Mouse (Mus musculus): ENCODE measurements around the gene Vps8.

The Vps8 gene

GRCm38 (mm10) chr16:21392517-21393112, 30.3 kb upstream of the Vps8 start:
- DNase-seq (ENCODE audit: low read depth, low spot score) = peak; percentile 88
- H3K27me3 ChIP-seq (ENCODE audit: control insufficient read depth, insufficient read depth, low read length, poor library complexity, severe bottlenecking) = no peaks in the 10 kb centered on the region

GRCm38 (mm10) chr16:21395546-21395945, 27.4 kb upstream of the Vps8 start:
- no peak for DNase-seq (ENCODE audit: low read depth, low spot score)
- Histone ChIP-seq H3K36me3 (ENCODE audit: control insufficient read depth, insufficient read depth, low read length, poor library complexity, severe bottlenecking) (no peaks in the 10 kb centered on the region), H3K27me3 (ENCODE audit: control insufficient read depth, insufficient read depth, low read length, poor library complexity, severe bottlenecking) (no peaks in the 10 kb centered on the region)

More at GRCm38 (mm10) chr16:21392517-21393112, 30.3 kb upstream of the Vps8 start:
- H3K36me3 ChIP-seq (ENCODE audit: control insufficient read depth, insufficient read depth, low read length, poor library complexity, severe bottlenecking) = no peaks in the 10 kb centered on the region

- DNase-seq (ENCODE audit: low read depth, low spot score) = no peak
- Histone ChIP-seq H3K27me3 (ENCODE audit: control insufficient read depth, insufficient read depth, low read length, poor library complexity, severe bottlenecking) (no peaks in the 10 kb centered on the region), H3K36me3 (ENCODE audit: control insufficient read depth, insufficient read depth, low read length, poor library complexity, severe bottlenecking) (no peaks in the 10 kb centered on the region)
Observed at GRCm38 (mm10) chr16:21397681-21398080, 25.2 kb upstream of the Vps8 start.

GRCm38 (mm10) chr16:21398345-21399051, 24.4 kb upstream of the Vps8 start:
- Histone ChIP-seq H3K36me3 (ENCODE audit: control insufficient read depth, insufficient read depth, low read length, poor library complexity, severe bottlenecking) (no peaks in the 10 kb centered on the region), H3K27me3 (ENCODE audit: control insufficient read depth, insufficient read depth, low read length, poor library complexity, severe bottlenecking) (no peaks in the 10 kb centered on the region)
- no peak for DNase-seq (ENCODE audit: low read depth, low spot score)

- Histone ChIP-seq H3K27me3 (ENCODE audit: control insufficient read depth, insufficient read depth, low read length, poor library complexity, severe bottlenecking) (no peaks in the 10 kb centered on the region), H3K36me3 (ENCODE audit: control insufficient read depth, insufficient read depth, low read length, poor library complexity, severe bottlenecking) (no peaks in the 10 kb centered on the region)
- DNase-seq (ENCODE audit: low read depth, low spot score) = no peak
Observed at GRCm38 (mm10) chr16:21399942-21400341, 23.0 kb upstream of the Vps8 start.

- DNase-seq (ENCODE audit: low read depth, low spot score) = no peak
- Histone ChIP-seq H3K27me3 (ENCODE audit: control insufficient read depth, insufficient read depth, low read length, poor library complexity, severe bottlenecking) (no peaks in the 10 kb centered on the region), H3K36me3 (ENCODE audit: control insufficient read depth, insufficient read depth, low read length, poor library complexity, severe bottlenecking) (no peaks in the 10 kb centered on the region)
Observed at GRCm38 (mm10) chr16:21402068-21402467, 20.9 kb upstream of the Vps8 start.

GRCm38 (mm10) chr16:21403402-21403801, 19.5 kb upstream of the Vps8 start:
- DNase-seq (ENCODE audit: low read depth, low spot score) = no peak
- Histone ChIP-seq H3K27me3 (ENCODE audit: control insufficient read depth, insufficient read depth, low read length, poor library complexity, severe bottlenecking) (no peaks in the 10 kb centered on the region), H3K36me3 (ENCODE audit: control insufficient read depth, insufficient read depth, low read length, poor library complexity, severe bottlenecking) (no peaks in the 10 kb centered on the region)

- DNase-seq (ENCODE audit: low read depth, low spot score) = no peak
- no peaks in the 10 kb centered on the region for H3K36me3 ChIP-seq (ENCODE audit: control insufficient read depth, insufficient read depth, low read length, poor library complexity, severe bottlenecking)
- H3K27me3 ChIP-seq (ENCODE audit: control insufficient read depth, insufficient read depth, low read length, poor library complexity, severe bottlenecking) = no peaks in the 10 kb centered on the region
Observed at GRCm38 (mm10) chr16:21404631-21405030, 18.3 kb upstream of the Vps8 start.

GRCm38 (mm10) chr16:21405224-21405969, 17.5 kb upstream of the Vps8 start:
- no peak for DNase-seq (ENCODE audit: low read depth, low spot score)

GRCm38 (mm10) chr16:21406136-21406535, 16.8 kb upstream of the Vps8 start:
- Histone ChIP-seq H3K27me3 (ENCODE audit: control insufficient read depth, insufficient read depth, low read length, poor library complexity, severe bottlenecking) (no peaks in the 10 kb centered on the region), H3K36me3 (ENCODE audit: control insufficient read depth, insufficient read depth, low read length, poor library complexity, severe bottlenecking) (no peaks in the 10 kb centered on the region)
- no peak for DNase-seq (ENCODE audit: low read depth, low spot score)

More at GRCm38 (mm10) chr16:21405224-21405969, 17.5 kb upstream of the Vps8 start:
- Histone ChIP-seq H3K27me3 (ENCODE audit: control insufficient read depth, insufficient read depth, low read length, poor library complexity, severe bottlenecking) (no peaks in the 10 kb centered on the region), H3K36me3 (ENCODE audit: control insufficient read depth, insufficient read depth, low read length, poor library complexity, severe bottlenecking) (no peaks in the 10 kb centered on the region)

GRCm38 (mm10) chr16:21411779-21412178, 11.1 kb upstream of the Vps8 start:
- DNase-seq (ENCODE audit: low read depth, low spot score) = no peak
- H3K36me3 ChIP-seq (ENCODE audit: control insufficient read depth, insufficient read depth, low read length, poor library complexity, severe bottlenecking) = no peaks in the 10 kb centered on the region
- H3K27me3 ChIP-seq (ENCODE audit: control insufficient read depth, insufficient read depth, low read length, poor library complexity, severe bottlenecking) = no peaks in the 10 kb centered on the region

GRCm38 (mm10) chr16:21412593-21413047, 10.3 kb upstream of the Vps8 start:
- H3K27me3 ChIP-seq (ENCODE audit: control insufficient read depth, insufficient read depth, low read length, poor library complexity, severe bottlenecking) = no peaks in the 10 kb centered on the region
- H3K36me3 ChIP-seq (ENCODE audit: control insufficient read depth, insufficient read depth, low read length, poor library complexity, severe bottlenecking) = no peaks in the 10 kb centered on the region
- peak; percentile 91 for DNase-seq (ENCODE audit: low read depth, low spot score)

- H3K36me3 ChIP-seq (ENCODE audit: control insufficient read depth, insufficient read depth, low read length, poor library complexity, severe bottlenecking) = no peaks in the 10 kb centered on the region
- no peak for DNase-seq (ENCODE audit: low read depth, low spot score)
- H3K27me3 ChIP-seq (ENCODE audit: control insufficient read depth, insufficient read depth, low read length, poor library complexity, severe bottlenecking) = no peaks in the 10 kb centered on the region
Observed at GRCm38 (mm10) chr16:21413819-21414218, 9.1 kb upstream of the Vps8 start.

- no peak for DNase-seq (ENCODE audit: low read depth, low spot score)
- no peaks in the 10 kb centered on the region for H3K27me3 ChIP-seq (ENCODE audit: control insufficient read depth, insufficient read depth, low read length, poor library complexity, severe bottlenecking)
- H3K36me3 ChIP-seq (ENCODE audit: control insufficient read depth, insufficient read depth, low read length, poor library complexity, severe bottlenecking) = no peaks in the 10 kb centered on the region
Observed at GRCm38 (mm10) chr16:21415128-21415527, 7.8 kb upstream of the Vps8 start.

GRCm38 (mm10) chr16:21418012-21418411, 4.9 kb upstream of the Vps8 start:
- no peaks in the 10 kb centered on the region for H3K36me3 ChIP-seq (ENCODE audit: control insufficient read depth, insufficient read depth, low read length, poor library complexity, severe bottlenecking)
- H3K27me3 ChIP-seq (ENCODE audit: control insufficient read depth, insufficient read depth, low read length, poor library complexity, severe bottlenecking) = no peaks in the 10 kb centered on the region
- DNase-seq (ENCODE audit: low read depth, low spot score) = no peak

Data from splenic B cell, adult 2 months (primary cell).